Mouse (Mus musculus) forebrain, embryonic 15.5 days (tissue): ENCODE data around the gene Fst. TPM values are rescaled to one million over a fixed set of nuclear protein-coding genes. Genes with fewer than 3 reads are reported as not detected.

Experiments used
- ATAC-seq: fragments of 200-750 bp; cut with Nextera tagmentation; replicated peaks from 2 replicates; pipeline ENCODE4 v1.8.0; 2017; ENCODE audit warnings: mild to moderate bottlenecking, moderate TSS enrichment, moderate library complexity
- H3K27ac ChIP-seq: fragments of 300-500 bp; sonication (generic); replicated peaks from 2 replicates; pipeline ENCODE4 v1.5.1; 2015; ENCODE audit warnings: mild to moderate bottlenecking, inconsistent platforms
- H3K27me3 ChIP-seq: fragments of 300-500 bp; sonication (generic); 2 replicates; pipeline ENCODE4 v1.6.1; 2015; ENCODE audit warnings: inconsistent platforms
- H3K36me3 ChIP-seq: fragments of 300-500 bp; sonication (generic); 2 replicates; pipeline ENCODE4 v1.6.1; 2015; ENCODE audit warnings: mild to moderate bottlenecking, inconsistent platforms
- H3K4me1 ChIP-seq: fragments of 300-500 bp; sonication (generic); 2 replicates; pipeline ENCODE4 v1.6.1; 2015; ENCODE audit warnings: inconsistent platforms
- H3K4me2 ChIP-seq: fragments of 300-500 bp; sonication (generic); replicated peaks from 2 replicates; pipeline ENCODE4 v1.6.1; 2015; ENCODE audit warnings: mild to moderate bottlenecking, inconsistent platforms
- H3K4me3 ChIP-seq: fragments of 300-500 bp; sonication (generic); 2 replicates; pipeline ENCODE4 v1.5.1; 2015; ENCODE audit warnings: mild to moderate bottlenecking, inconsistent platforms
- H3K9ac ChIP-seq: fragments of 300-500 bp; sonication (generic); replicated peaks from 2 replicates; pipeline ENCODE4 v1.6.1; 2015; ENCODE audit warnings: mild to moderate bottlenecking, inconsistent platforms
- H3K9me3 ChIP-seq: fragments of 300-500 bp; sonication (generic); 2 replicates; pipeline ENCODE4 v1.6.1; 2016; ENCODE audit warnings: inconsistent platforms
- WGBS: fragments of 180-500 bp; shearing (Covaris S2); methylation state at CpG from one replicate; pipeline ENCODE4 v1.1.7; 2015; ENCODE audit warnings: mixed read lengths; 5-methylcytosine and 5-hydroxymethylcytosine counted together
- polyA plus RNA-seq: library from polyadenylated mRNA; unstranded; fragments of >200 nt; fragmentation: Nextera tagmentation; extraction: Ambion mirVana; gene quantifications from 2 replicates; pipeline ENCODE4 v1.2.1, GENCODE M21; 2015

Fst gene
- 11.8 and 14.3 TPM in 2 replicates for polyA plus RNA-seq

DNA sequence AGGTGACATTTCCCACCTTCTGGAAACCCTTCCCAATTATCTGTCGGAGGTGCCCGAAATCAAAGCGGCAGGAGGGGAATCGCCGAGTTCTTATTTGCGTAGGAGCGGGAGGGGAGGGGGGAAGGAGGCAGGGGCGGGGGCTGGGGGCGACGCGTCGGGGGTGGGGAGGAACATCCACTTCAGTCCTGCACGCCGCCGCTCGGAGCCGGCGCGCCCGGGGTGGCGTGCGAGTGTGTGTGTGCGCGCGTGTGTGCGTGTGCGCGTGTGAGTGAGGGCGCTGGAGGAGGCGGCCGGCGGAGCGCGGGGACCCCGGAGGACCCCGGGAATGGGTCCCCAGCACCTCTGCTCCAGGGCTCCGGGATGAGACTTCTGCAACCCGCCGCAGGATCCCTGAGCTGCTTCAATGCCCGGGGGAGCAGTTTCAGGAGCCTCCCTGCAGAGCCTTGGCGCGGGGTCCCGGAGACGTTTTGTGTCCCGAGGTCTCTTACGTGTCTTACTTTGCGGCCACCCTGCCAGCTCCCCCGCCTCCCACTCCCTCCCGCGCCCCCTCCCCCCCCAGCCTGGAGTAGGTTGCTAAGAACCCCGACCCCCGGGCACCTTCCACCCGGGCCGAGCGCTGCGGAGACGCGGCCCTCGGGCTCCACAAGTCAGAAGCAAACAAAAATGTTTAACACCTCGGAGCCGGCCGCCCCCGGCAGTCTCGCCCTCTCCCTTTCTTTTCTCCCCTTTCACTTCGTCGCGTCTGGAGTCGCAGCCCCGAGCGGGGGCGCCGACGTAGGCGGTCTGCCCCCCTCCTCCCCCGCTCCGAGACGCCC is at the start of gene Fst:
Gene Fst, minus strand, starts transcription at position 66 of the 815 bp plus-strand sequence.
- Histone ChIP-seq H3K36me3 (no peaks in the 10 kb centered on the region), H3K4me1 (peaks cover 43% of the 10 kb centered on the region), H3K9ac (peak within 1 kb of the TSS; percentile 57), H3K4me2 (peak within 1 kb of the TSS; percentile 99), H3K4me3 (peak within 1 kb of the TSS; percentile 64), H3K27me3 (peaks cover 28% of the 10 kb centered on the region), H3K27ac (peak within 1 kb of the TSS; percentile 40; the same call in 1 of the 2 replicates), H3K9me3 (no peaks in the 10 kb centered on the region)
- ATAC-seq: peak; percentile 63
- WGBS: under 1% methylated on average over 48 of the region's 77 CpGs

- no peak overlapping the region for H3K4me3 ChIP-seq
- H3K4me2 ChIP-seq: no peak overlapping the region
- no peaks in the 10 kb centered on the region for H3K9me3 ChIP-seq
- H3K36me3 ChIP-seq: no peaks in the 10 kb centered on the region
- ATAC-seq: no peak
- H3K27me3 ChIP-seq: no peaks in the 10 kb centered on the region
- no peak overlapping the region for H3K27ac ChIP-seq
- WGBS: 78% methylated on average over 3 of the region's 3 CpGs
- H3K4me1 ChIP-seq: no peaks in the 10 kb centered on the region
- H3K9ac ChIP-seq: no peak overlapping the region
These were observed 35.1 kb upstream of the Fst start for GRCm38 (mm10) chr13:114493826-114494225.

DNA sequence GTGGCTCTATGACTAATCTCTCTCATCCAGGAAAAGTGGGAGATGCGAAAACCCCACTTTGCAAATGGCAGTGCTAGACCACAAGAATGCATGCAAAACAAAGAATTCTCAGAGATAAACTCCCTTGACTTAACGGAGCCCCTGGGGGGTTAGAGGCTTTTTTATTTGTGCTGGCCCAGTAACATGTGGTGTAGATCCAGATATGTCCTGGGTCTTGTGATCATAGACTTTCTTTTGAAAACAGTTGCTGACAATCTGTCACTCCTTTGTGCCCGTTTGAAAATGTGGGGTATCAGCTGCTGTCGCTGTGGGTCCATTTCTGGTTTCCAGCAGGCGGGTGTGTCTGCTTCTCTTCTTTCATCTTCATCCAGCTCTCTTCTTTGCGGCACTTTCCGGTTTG is 29.4 kb upstream of the Fst start:
- H3K36me3 ChIP-seq: no peaks in the 10 kb centered on the region
- no peaks in the 10 kb centered on the region for H3K9me3 ChIP-seq
- no peak overlapping the region for H3K9ac ChIP-seq
- H3K4me2 ChIP-seq: no peak overlapping the region
- no peak overlapping the region for H3K27ac ChIP-seq
- H3K4me3 ChIP-seq: no peak overlapping the region
- no peak for ATAC-seq
- 67% methylated on average over 7 of the region's 7 CpGs for WGBS
- H3K4me1 ChIP-seq: no peaks in the 10 kb centered on the region
- no peaks in the 10 kb centered on the region for H3K27me3 ChIP-seq

GRCm38 (mm10) chr13:114478329-114478728 is 19.6 kb upstream of the Fst start:
- peak; percentile 96 for ATAC-seq
- no peak overlapping the region for H3K4me2 ChIP-seq
- H3K27me3 ChIP-seq: no peaks in the 10 kb centered on the region
- no peaks in the 10 kb centered on the region for H3K9me3 ChIP-seq
- H3K4me1 ChIP-seq: peaks cover 7% of the 10 kb centered on the region; the same call in 1 of the 2 replicates
- peak overlapping the region; percentile 48; the same call in 1 of the 2 replicates for H3K27ac ChIP-seq
- H3K9ac ChIP-seq: no peak overlapping the region
- H3K4me3 ChIP-seq: no peak overlapping the region
- WGBS: 78% methylated on average over 4 of the region's 4 CpGs
- H3K36me3 ChIP-seq: no peaks in the 10 kb centered on the region

DNA sequence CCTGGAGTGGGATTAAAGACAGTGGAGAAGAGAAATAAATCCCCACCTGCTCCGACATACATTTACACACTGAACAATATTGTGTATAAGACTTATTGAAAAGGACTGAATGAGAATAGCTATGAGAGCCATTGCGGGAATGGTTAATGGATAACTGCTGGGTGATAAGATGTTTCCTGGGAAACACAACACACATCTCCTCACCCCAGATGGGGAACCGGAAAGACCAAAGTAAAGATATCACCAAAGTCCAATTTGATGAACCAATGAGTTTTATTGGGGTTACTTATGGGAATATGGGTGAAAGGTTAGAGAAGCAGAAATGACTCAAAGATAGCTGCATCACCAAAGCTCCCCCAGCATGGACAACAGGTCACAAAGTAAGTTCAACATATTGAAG is 11.2 kb upstream of the Fst start:
- no peak overlapping the region for H3K4me2 ChIP-seq
- H3K9me3 ChIP-seq: no peaks in the 10 kb centered on the region
- whole genome bisulfite sequencing: 89% methylated on average over 3 of the region's 3 CpGs
- H3K27me3 ChIP-seq: no peaks in the 10 kb centered on the region
- H3K36me3 ChIP-seq: no peaks in the 10 kb centered on the region
- no peak overlapping the region for H3K27ac ChIP-seq
- H3K4me3 ChIP-seq: no peak overlapping the region
- ATAC-seq: no peak
- no peak overlapping the region for H3K9ac ChIP-seq
- H3K4me1 ChIP-seq: no peaks in the 10 kb centered on the region

GRCm38 (mm10) chr13:114466269-114466919 is 7.6 kb upstream of the Fst start:
- WGBS: 90% methylated on average over 6 of the region's 6 CpGs
- Histone ChIP-seq H3K4me3 (no peak overlapping the region), H3K4me1 (no peaks in the 10 kb centered on the region), H3K9me3 (no peaks in the 10 kb centered on the region), H3K9ac (no peak overlapping the region), H3K36me3 (no peaks in the 10 kb centered on the region), H3K27ac (no peak overlapping the region), H3K27me3 (no peaks in the 10 kb centered on the region), H3K4me2 (no peak overlapping the region)
- no peak for ATAC-seq

DNA sequence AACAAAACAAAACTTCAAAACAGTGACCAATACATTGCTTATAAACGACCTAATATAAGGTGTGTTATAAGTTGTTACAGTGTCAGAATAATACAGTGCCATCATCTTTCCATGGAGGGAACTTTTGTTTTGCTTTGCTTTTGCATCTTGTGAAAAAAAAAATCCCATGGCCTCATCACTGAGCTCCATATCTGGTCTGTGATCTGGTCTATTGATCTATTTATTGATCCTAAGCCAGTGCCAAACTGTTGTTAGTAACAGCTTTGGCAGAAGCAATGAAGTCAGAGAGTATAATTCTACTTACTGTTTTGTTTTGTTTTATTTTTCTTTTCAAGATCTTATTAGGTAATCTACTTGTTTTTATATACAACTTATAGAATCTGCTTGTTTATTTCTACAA is 6.6 kb upstream of the Fst start:
- WGBS: 85% methylated on average over 1 of the region's 1 CpGs
- H3K27me3 ChIP-seq: 0 out of 2 replicates have a peak, but pooled peaks cover 2% of the 10 kb centered on the region
- no peak overlapping the region for H3K9ac ChIP-seq
- no peaks in the 10 kb centered on the region for H3K36me3 ChIP-seq
- no peak overlapping the region for H3K27ac ChIP-seq
- H3K4me1 ChIP-seq: peaks cover 1% of the 10 kb centered on the region; the same call in 1 of the 2 replicates
- no peaks in the 10 kb centered on the region for H3K9me3 ChIP-seq
- ATAC-seq: no peak
- no peak overlapping the region for H3K4me3 ChIP-seq
- no peak overlapping the region for H3K4me2 ChIP-seq

DNA sequence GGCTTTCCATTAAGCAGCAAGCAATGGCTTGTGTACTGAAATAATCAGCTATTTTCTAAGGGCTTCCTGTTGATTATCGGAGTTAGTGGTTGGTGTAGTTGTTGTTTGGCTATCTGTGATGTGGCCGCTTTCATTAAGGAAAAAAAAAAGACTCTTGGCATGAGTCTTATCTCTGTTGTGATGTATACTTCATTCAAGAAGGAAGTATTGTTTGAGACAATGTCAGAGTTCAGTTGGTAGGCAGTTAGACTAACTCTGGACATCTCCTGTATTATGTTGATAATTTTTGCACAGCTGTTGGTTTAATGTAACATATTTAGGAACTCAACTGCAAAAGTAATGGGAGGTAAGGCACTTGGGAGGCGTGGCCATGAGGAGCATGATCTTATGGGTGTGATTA is 6.1 kb upstream of the Fst start:
- no peak overlapping the region for H3K27ac ChIP-seq
- H3K9ac ChIP-seq: no peak overlapping the region
- no peak overlapping the region for H3K4me3 ChIP-seq
- no peaks in the 10 kb centered on the region for H3K9me3 ChIP-seq
- H3K4me1 ChIP-seq: peaks cover 7% of the 10 kb centered on the region
- H3K4me2 ChIP-seq: no peak overlapping the region
- no peak for ATAC-seq
- 91% methylated on average over 3 of the region's 3 CpGs for WGBS
- no peaks in the 10 kb centered on the region for H3K36me3 ChIP-seq
- H3K27me3 ChIP-seq: 0 out of 2 replicates have a peak, but pooled peaks cover 2% of the 10 kb centered on the region

- H3K9ac ChIP-seq: no peak overlapping the region
- H3K27ac ChIP-seq: no peak overlapping the region
- peaks cover 24% of the 10 kb centered on the region for H3K4me1 ChIP-seq
- H3K9me3 ChIP-seq: no peaks in the 10 kb centered on the region
- ATAC-seq: no peak
- H3K4me3 ChIP-seq: no peak overlapping the region
- 87% methylated on average over 8 of the region's 8 CpGs for WGBS
- peaks cover 9% of the 10 kb centered on the region for H3K27me3 ChIP-seq
- no peaks in the 10 kb centered on the region for H3K36me3 ChIP-seq
- H3K4me2 ChIP-seq: no peak overlapping the region
These were observed 4.0 kb upstream of the Fst start for GRCm38 (mm10) chr13:114462548-114463408.

GRCm38 (mm10) chr13:114460306-114460892 is 1.6 kb upstream of the Fst start:
- Histone ChIP-seq H3K27ac (peak overlapping the region; percentile 43; the same call in 1 of the 2 replicates), H3K4me3 (peak overlapping the region; percentile 64), H3K9me3 (no peaks in the 10 kb centered on the region), H3K27me3 (peaks cover 21% of the 10 kb centered on the region), H3K4me2 (peak overlapping the region; percentile 99), H3K9ac (peak overlapping the region; percentile 38), H3K4me1 (peaks cover 43% of the 10 kb centered on the region), H3K36me3 (no peaks in the 10 kb centered on the region)
- ATAC-seq: peak; percentile 68
- 1% methylated on average over 29 of the region's 29 CpGs for WGBS

DNA sequence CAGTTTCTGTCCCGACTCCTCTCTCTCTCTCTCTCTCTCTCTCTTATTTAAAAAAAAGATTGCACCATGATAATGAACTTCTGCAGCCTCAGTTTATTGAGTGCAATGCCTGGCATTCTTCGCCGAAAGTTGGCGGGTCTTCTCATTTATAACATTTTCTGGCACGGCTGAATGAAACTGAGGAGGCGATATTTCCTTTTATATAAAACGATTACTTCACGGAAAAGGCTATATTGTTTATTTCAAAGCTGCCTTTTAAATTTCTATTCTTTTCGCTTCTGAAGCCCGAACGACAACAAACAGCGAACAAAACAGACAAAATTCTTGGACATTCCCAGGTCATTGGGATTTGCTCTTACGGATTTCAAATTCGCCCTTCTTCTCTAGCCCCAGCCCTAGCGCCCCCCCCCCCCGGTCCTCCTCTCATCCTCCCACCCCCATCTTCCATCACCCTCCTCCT is 980 bp upstream of the Fst start:
- peak overlapping the region; percentile 40; the same call in 1 of the 2 replicates for H3K27ac ChIP-seq
- H3K9ac ChIP-seq: peak overlapping the region; percentile 57; the same call in 1 of the 2 replicates

More for the DNA sequence above, 980 bp upstream of the Fst start:
- Histone ChIP-seq H3K4me1 (peaks cover 43% of the 10 kb centered on the region), H3K4me3 (peak overlapping the region; percentile 64), H3K36me3 (no peaks in the 10 kb centered on the region), H3K4me2 (peak overlapping the region; percentile 99), H3K9me3 (no peaks in the 10 kb centered on the region), H3K27me3 (peaks cover 25% of the 10 kb centered on the region)
- ATAC-seq: no peak
- 0% methylated on average over 15 of the region's 16 CpGs for WGBS
